Mouse (Mus musculus) MEL (cell line): ENCODE data around the gene Peli2.

Source experiments
- BHLHE40 ChIP-seq: IDR thresholded peaks from 2 replicates; pipeline ENCODE4 v1.6.1; 2012; ENCODE audit warnings: low read depth, mild to moderate bottlenecking, inconsistent platforms, low read length, improper control_type of control experiment, borderline replicate concordance
- CTCF ChIP-seq, 3 experiments: IDR thresholded peaks in 2 of 3; conservative IDR thresholded peaks in 1 of 3; 2 replicates each; pipeline ENCODE4 v1.5.1; 2011 to 2012; ENCODE audit warnings: low read length in 3 of 3, low read depth in 2 of 3, mild to moderate bottlenecking in 2 of 3, improper control_type of control experiment in 1 of 3, inconsistent platforms in 1 of 3, mixed read lengths in 1 of 3, moderate library complexity in 1 of 3; ENCODE audit not compliant: control insufficient read depth in 1 of 3, insufficient read depth in 1 of 3, poor library complexity in 1 of 3, severe bottlenecking in 1 of 3
- EP300 ChIP-seq, 2 experiments: IDR thresholded peaks; 2 replicates each; pipeline ENCODE4 v1.6.1; 2011; ENCODE audit warnings: improper control_type of control experiment in 2 of 2, low read length in 2 of 2, low read depth in 1 of 2, mild to moderate bottlenecking in 1 of 2
- MAFK ChIP-seq: IDR thresholded peaks from 2 replicates; pipeline ENCODE4 v1.6.1; 2011; ENCODE audit warnings: low read depth, mild to moderate bottlenecking, low read length, improper control_type of control experiment, borderline replicate concordance
- MEF2A ChIP-seq: IDR thresholded peaks from 2 replicates; pipeline ENCODE4 v1.6.1; 2014; ENCODE audit warnings: low read depth, mild to moderate bottlenecking, inconsistent platforms, low read length, improper control_type of control experiment; ENCODE audit not compliant: poor library complexity, insufficient replicate concordance, severe bottlenecking; ENCODE audit errors: extremely low read depth
- MYB ChIP-seq: IDR thresholded peaks from 2 replicates; pipeline ENCODE4 v1.6.1; 2011; ENCODE audit warnings: mild to moderate bottlenecking, low read depth, low read length, improper control_type of control experiment
- NRF1 ChIP-seq: IDR thresholded peaks from 2 replicates; pipeline ENCODE4 v1.6.1; 2014; ENCODE audit warnings: low read depth, mild to moderate bottlenecking, inconsistent platforms, low read length, improper control_type of control experiment, moderate library complexity; ENCODE audit not compliant: poor library complexity, insufficient read depth, severe bottlenecking
- POLR2A ChIP-seq, 2 experiments: IDR thresholded peaks; 2 replicates each; pipeline ENCODE4 v1.6.1; 2011 to 2012; ENCODE audit warnings: low read length in 2 of 2, mild to moderate bottlenecking in 2 of 2, control low read depth in 1 of 2, improper control_type of control experiment in 1 of 2, low read depth in 1 of 2, moderate library complexity in 1 of 2; ENCODE audit not compliant: control insufficient read depth in 1 of 2, insufficient read depth in 1 of 2, poor library complexity in 1 of 2
- TAL1 ChIP-seq: IDR thresholded peaks from 2 replicates; pipeline ENCODE4 v1.6.1; 2012; ENCODE audit warnings: mild to moderate bottlenecking, inconsistent platforms, low read length, moderate library complexity, mixed read lengths
- TCF12 ChIP-seq: IDR thresholded peaks from 2 replicates; pipeline ENCODE4 v1.6.1; 2014; ENCODE audit warnings: low read depth, mild to moderate bottlenecking, inconsistent platforms, low read length, improper control_type of control experiment, moderate library complexity
- USF1 ChIP-seq: IDR thresholded peaks from 2 replicates; pipeline ENCODE4 v1.6.1; 2014; ENCODE audit warnings: low read depth, mild to moderate bottlenecking, inconsistent platforms, low read length, improper control_type of control experiment, moderate library complexity
- ZNF384 ChIP-seq: IDR thresholded peaks from 2 replicates; pipeline ENCODE4 v1.6.1; 2012; ENCODE audit warnings: low read depth, mild to moderate bottlenecking, inconsistent platforms, low read length, improper control_type of control experiment

DNA sequence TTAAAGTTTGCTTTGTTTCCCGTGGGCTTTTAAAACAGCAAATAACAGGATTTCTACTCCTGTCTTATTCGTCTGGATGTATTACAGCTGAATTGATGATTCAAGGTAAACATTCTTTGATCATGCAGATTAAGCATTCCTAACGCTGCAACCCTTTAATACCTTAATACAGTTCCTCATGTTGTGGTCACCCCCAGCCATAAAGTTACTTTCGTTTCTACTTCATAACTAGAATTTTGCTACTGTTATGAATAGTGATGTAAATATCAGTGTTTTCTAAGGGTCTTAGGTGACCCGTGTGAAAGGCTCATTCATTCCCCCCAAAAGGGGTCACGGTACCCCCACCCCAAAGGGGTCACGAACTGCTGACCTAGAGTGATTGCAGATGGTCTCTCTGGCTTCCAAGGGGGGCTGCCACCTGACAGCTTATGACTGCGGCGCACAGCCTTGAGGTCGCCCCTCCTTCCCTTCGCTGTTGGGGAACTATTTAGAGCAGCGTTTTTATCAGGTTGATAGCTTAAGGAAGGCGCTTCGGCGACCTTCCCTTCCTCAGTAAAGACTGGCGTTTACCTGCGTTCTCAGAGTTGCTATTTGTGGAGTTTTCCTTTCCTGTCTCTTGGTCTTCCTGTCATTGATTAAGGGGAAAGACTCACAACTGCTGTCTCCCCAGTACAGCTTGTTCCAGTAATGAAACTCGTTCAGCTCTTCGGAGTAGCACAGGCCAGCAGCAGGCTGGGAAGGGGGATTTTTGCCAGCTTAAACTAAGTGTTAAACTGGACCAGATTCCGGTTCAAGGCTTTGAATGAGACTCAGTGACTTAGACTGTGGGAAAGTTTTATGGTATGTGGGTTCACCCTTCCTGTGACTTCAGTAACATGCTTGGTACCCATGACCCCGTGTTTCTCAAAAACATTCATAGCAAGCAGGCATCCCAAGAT is 12.5 kb downstream of the Peli2 start:
- no peak for TF ChIP-seq EP300 (IDR thresholded peaks at IDR 0.05; ENCODE audit: low read depth in 1 of 2, low read length in 2 of 2)
- TF ChIP-seq POLR2A (IDR thresholded peaks at IDR 0.05; ENCODE audit: control insufficient read depth in 1 of 2, insufficient read depth in 1 of 2, low read depth in 1 of 2, low read length in 2 of 2, poor library complexity in 1 of 2) = no peak
- TF ChIP-seq CTCF (IDR thresholded peaks at IDR 0.05 in 2 of 3, conservative IDR thresholded peaks at IDR 0.05 in 1 of 3; ENCODE audit: control insufficient read depth in 1 of 3, insufficient read depth in 1 of 3, low read depth in 2 of 3, low read length in 3 of 3, poor library complexity in 1 of 3, severe bottlenecking in 1 of 3) = no peak
- no peak for TF ChIP-seq TCF12
- no peak for TF ChIP-seq MYB
- no peak for TF ChIP-seq ZNF384
- TF ChIP-seq NRF1 = no peak
- TF ChIP-seq MAFK = no peak
- TF ChIP-seq BHLHE40 = no peak
- no peak for TF ChIP-seq MEF2A
- TF ChIP-seq USF1 = no peak
- no peak for TF ChIP-seq TAL1
